Mouse (Mus musculus): Measurements from ENCODE around the gene Cacna1a. TPM values are rescaled to one million over a fixed set of nuclear protein-coding genes. Genes with fewer than 3 reads are reported as not detected.

Gene Cacna1a
- polyA plus RNA-seq, 1 experiment from 2014 or later = 13.8 TPM

DNA sequence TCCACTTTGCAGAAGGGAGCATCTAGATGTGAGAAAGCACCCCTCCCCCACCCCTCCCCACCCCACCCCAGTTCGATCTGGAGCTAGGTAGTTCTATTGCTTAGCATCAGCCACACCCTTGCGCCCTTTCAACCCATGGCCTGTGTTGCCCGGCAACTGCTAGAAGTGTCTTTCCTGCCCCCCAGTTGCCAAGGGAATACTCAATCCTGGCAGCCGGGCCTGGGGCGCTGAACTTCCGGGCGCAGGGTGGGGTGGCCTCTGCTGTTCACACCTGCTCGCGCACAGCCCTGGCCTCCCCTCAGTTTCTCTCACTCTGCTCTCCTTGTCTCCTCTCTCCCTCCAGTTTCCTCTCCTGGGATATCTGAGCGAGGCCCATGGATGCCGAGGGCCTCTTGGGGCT lies 31.8 kb upstream of the Cacna1a start:
- 73% methylated on average over 11 of the region's 11 CpGs for WGBS
- Histone ChIP-seq H3K27ac (replicated peaks; ENCODE audit: low read depth, low read length) (no peak overlapping the region), H3K4me2 (ENCODE audit: low read length) (no peak overlapping the region), H3K36me3 (ENCODE audit: control insufficient read depth, insufficient read depth, low read length) (no peaks in the 10 kb centered on the region), H3K9ac (replicated peaks; ENCODE audit: low read length) (no peak overlapping the region), H3K9me3 (ENCODE audit: control insufficient read depth, low read length) (no peaks in the 10 kb centered on the region), H3K27me3 (ENCODE audit: control insufficient read depth, insufficient read depth, low read length) (no peaks in the 10 kb centered on the region), H3K4me3 (replicated peaks; ENCODE audit: low read depth, low read length) (no peak overlapping the region), H3K4me1 (ENCODE audit: control insufficient read depth, insufficient read depth, low read length) (no peaks in the 10 kb centered on the region)
- DNase-seq (no peak), ATAC-seq (ENCODE audit: low FRiP score, low TSS enrichment) (peak; percentile 8; the same call in 1 of the 2 replicates)

DNA sequence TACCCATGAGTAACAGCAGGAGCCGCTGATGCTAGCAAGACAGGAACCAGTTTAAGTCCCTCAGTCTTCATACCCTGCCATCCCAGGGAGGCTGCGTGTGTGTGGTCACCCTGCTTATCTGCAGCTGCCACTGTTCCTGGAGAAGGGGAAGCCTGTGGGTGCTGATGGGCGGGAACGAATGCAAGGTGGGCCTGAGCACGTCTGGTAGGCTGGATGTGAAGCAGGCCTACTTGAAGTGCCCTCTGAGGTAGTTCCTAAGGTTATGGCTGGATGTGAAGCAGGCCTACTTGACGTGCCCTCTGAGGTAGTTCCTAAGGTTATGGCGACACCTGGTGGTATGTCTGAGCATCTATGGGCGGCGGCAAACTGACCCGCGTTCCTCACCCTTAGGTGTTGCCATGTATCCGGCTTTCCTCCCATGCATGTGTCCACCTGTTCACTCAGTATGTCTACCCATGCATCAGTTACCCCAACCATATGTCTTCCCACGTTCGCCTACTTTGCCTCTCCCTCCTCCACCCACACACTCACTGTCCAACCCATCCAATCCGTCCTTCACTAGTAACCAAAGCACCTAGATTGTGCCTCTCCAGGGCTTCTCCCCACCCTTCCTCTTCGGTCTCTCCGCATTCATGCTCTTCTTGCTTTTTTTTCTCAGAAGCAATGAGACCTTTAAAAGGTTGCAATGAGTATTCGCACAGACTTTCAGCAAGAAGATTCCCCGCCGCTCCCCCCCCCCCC lies 30.4 kb upstream of the Cacna1a start:
- H3K4me1 ChIP-seq (ENCODE audit: control insufficient read depth, insufficient read depth, low read length) = no peaks in the 10 kb centered on the region
- WGBS = 25% methylated on average over 20 of the region's 20 CpGs
- H3K9ac ChIP-seq (replicated peaks; ENCODE audit: low read length) = 0 out of 2 replicates have a peak overlapping the region, but pooled peaks have one; percentile 2
- H3K4me2 ChIP-seq (ENCODE audit: low read length) = peak overlapping the region; percentile 5; the same call in 1 of the 2 replicates
- H3K36me3 ChIP-seq (ENCODE audit: control insufficient read depth, insufficient read depth, low read length) = no peaks in the 10 kb centered on the region
- peaks cover 4% of the 10 kb centered on the region; the same call in 1 of the 2 replicates for H3K27me3 ChIP-seq (ENCODE audit: control insufficient read depth, insufficient read depth, low read length)
- no peak overlapping the region for H3K4me3 ChIP-seq (replicated peaks; ENCODE audit: low read depth, low read length)
- H3K27ac ChIP-seq (replicated peaks; ENCODE audit: low read depth, low read length) = no peak overlapping the region
- peak; percentile 91 for DNase-seq
- ATAC-seq (ENCODE audit: low FRiP score, low TSS enrichment) = peak; percentile 76; the same call in 1 of the 2 replicates
- no peaks in the 10 kb centered on the region for H3K9me3 ChIP-seq (ENCODE audit: control insufficient read depth, low read length)

DNA sequence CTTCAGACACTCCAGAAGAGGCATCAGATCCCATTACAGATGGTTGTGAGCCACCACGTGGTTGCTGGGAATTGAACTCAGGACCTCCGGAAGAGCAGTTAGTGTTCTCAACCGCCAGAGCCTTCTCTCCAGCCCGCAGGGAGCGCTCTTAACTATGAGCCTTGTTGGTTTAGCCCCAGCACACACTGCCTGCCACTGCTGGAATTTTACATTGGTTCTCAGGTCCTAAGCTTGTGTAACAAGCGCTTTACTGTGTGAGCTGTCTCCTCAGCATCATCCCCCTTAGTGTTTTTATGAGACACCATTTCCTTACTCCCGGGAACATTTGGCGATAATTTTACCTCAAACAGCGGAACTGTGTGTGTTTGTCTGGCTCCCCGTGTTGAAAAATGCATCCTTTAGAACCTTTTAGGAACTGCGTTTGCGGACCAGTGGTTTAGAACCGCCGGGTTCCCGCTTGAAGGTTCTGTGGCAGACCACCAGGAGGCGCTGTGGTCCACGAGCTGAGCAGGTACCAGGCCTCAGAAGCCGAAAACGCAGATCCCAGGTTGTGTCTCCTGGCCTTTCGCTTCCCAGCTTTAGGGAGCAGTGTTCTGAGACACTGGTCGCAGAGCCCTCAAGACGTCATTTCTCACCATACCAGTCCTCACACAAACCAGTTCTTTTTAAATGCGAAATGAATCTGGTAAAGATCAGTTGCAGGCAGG lies 24.7 kb upstream of the Cacna1a start:
- no peaks in the 10 kb centered on the region for H3K4me1 ChIP-seq (ENCODE audit: control insufficient read depth, insufficient read depth, low read length)
- H3K27ac ChIP-seq (replicated peaks; ENCODE audit: low read depth, low read length) = no peak overlapping the region
- DNase-seq (peak; percentile 90), ATAC-seq (ENCODE audit: low FRiP score, low TSS enrichment) (peak; percentile 50; the same call in 1 of the 2 replicates)
- no peaks in the 10 kb centered on the region for H3K36me3 ChIP-seq (ENCODE audit: control insufficient read depth, insufficient read depth, low read length)
- no peak overlapping the region for H3K4me2 ChIP-seq (ENCODE audit: low read length)
- no peak overlapping the region for H3K9ac ChIP-seq (replicated peaks; ENCODE audit: low read length)
- WGBS = 13% methylated on average over 23 of the region's 23 CpGs
- peaks cover 5% of the 10 kb centered on the region; the same call in 1 of the 2 replicates for H3K27me3 ChIP-seq (ENCODE audit: control insufficient read depth, insufficient read depth, low read length)
- H3K9me3 ChIP-seq (ENCODE audit: control insufficient read depth, low read length) = no peaks in the 10 kb centered on the region
- H3K4me3 ChIP-seq (replicated peaks; ENCODE audit: low read depth, low read length) = no peak overlapping the region

DNA sequence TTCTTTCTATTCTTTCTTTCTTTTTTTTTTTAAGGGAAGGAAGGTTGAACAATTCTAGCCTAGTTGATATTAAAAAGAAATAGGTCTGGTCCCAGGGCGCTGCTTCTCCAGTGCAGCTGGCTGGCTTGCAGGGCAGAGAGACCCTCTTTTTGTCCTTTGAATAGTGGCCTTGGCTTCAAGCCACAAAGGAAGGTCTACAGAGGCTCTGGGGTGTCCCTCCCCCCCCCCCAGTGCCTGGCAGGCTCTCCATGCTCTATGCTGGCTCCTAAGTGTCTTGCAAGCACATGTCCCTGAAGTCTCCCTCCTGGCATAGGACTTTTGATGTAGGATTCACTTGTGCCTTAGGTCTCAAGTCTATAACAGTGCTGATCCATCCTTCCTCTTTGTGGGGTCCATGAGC lies 23.0 kb upstream of the Cacna1a start:
- H3K27me3 ChIP-seq (ENCODE audit: control insufficient read depth, insufficient read depth, low read length) = peaks cover 5% of the 10 kb centered on the region; the same call in 1 of the 2 replicates
- H3K4me1 ChIP-seq (ENCODE audit: control insufficient read depth, insufficient read depth, low read length) = no peaks in the 10 kb centered on the region
- H3K4me3 ChIP-seq (replicated peaks; ENCODE audit: low read depth, low read length) = no peak overlapping the region
- no peaks in the 10 kb centered on the region for H3K36me3 ChIP-seq (ENCODE audit: control insufficient read depth, insufficient read depth, low read length)
- H3K9me3 ChIP-seq (ENCODE audit: control insufficient read depth, low read length) = no peaks in the 10 kb centered on the region
- 96% methylated on average over 1 of the region's 1 CpGs for WGBS
- peak; percentile 38 for DNase-seq
- H3K27ac ChIP-seq (replicated peaks; ENCODE audit: low read depth, low read length) = no peak overlapping the region
- H3K4me2 ChIP-seq (ENCODE audit: low read length) = no peak overlapping the region
- no peak for ATAC-seq (ENCODE audit: low FRiP score, low TSS enrichment)
- no peak overlapping the region for H3K9ac ChIP-seq (replicated peaks; ENCODE audit: low read length)

DNA sequence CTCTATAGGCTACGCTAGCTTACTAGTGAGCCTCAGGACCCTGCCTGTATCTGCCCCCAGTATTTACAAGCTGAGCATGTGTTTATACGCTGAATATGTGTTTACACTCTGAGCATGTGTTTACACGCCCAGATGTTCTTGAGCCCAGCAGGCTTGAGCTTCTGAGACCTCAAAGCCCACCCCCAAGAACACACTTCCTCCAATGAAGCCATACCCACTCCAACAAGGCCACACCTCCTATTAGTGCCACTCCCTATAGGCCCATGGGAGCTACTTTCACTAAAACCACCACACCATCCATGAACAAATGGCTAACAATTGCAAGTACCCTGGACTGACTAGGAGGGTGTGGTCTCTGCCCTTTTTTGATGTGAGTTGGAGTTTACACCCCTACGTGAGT lies 17.3 kb upstream of the Cacna1a start:
- H3K4me1 ChIP-seq (ENCODE audit: control insufficient read depth, insufficient read depth, low read length) = no peaks in the 10 kb centered on the region
- H3K9ac ChIP-seq (replicated peaks; ENCODE audit: low read length) = no peak overlapping the region
- ATAC-seq (ENCODE audit: low FRiP score, low TSS enrichment) = no peak
- H3K4me3 ChIP-seq (replicated peaks; ENCODE audit: low read depth, low read length) = no peak overlapping the region
- no peaks in the 10 kb centered on the region for H3K27me3 ChIP-seq (ENCODE audit: control insufficient read depth, insufficient read depth, low read length)
- DNase-seq = no peak
- no peaks in the 10 kb centered on the region for H3K9me3 ChIP-seq (ENCODE audit: control insufficient read depth, low read length)
- H3K36me3 ChIP-seq (ENCODE audit: control insufficient read depth, insufficient read depth, low read length) = no peaks in the 10 kb centered on the region
- no peak overlapping the region for H3K4me2 ChIP-seq (ENCODE audit: low read length)
- no peak overlapping the region for H3K27ac ChIP-seq (replicated peaks; ENCODE audit: low read depth, low read length)
- 79% methylated on average over 4 of the region's 4 CpGs for WGBS

GRCm38 (mm10) chr8:84375038-84375437 lies 13.2 kb upstream of the Cacna1a start:
- H3K9ac ChIP-seq (replicated peaks; ENCODE audit: low read length) = no peak overlapping the region

GRCm38 (mm10) chr8:84375803-84376202 lies 12.4 kb upstream of the Cacna1a start:
- no peaks in the 10 kb centered on the region for H3K9me3 ChIP-seq (ENCODE audit: control insufficient read depth, low read length)
- DNase-seq (no peak), ATAC-seq (ENCODE audit: low FRiP score, low TSS enrichment) (no peak)
- no peak overlapping the region for H3K27ac ChIP-seq (replicated peaks; ENCODE audit: low read depth, low read length)
- no peak overlapping the region for H3K4me3 ChIP-seq (replicated peaks; ENCODE audit: low read depth, low read length)
- no peaks in the 10 kb centered on the region for H3K27me3 ChIP-seq (ENCODE audit: control insufficient read depth, insufficient read depth, low read length)
- no peak overlapping the region for H3K4me2 ChIP-seq (ENCODE audit: low read length)
- 76% methylated on average over 5 of the region's 5 CpGs for WGBS
- no peaks in the 10 kb centered on the region for H3K4me1 ChIP-seq (ENCODE audit: control insufficient read depth, insufficient read depth, low read length)
- H3K9ac ChIP-seq (replicated peaks; ENCODE audit: low read length) = no peak overlapping the region
- H3K36me3 ChIP-seq (ENCODE audit: control insufficient read depth, insufficient read depth, low read length) = no peaks in the 10 kb centered on the region

More at GRCm38 (mm10) chr8:84375038-84375437, 13.2 kb upstream of the Cacna1a start:
- Histone ChIP-seq H3K36me3 (ENCODE audit: control insufficient read depth, insufficient read depth, low read length) (no peaks in the 10 kb centered on the region), H3K4me3 (replicated peaks; ENCODE audit: low read depth, low read length) (no peak overlapping the region), H3K4me2 (ENCODE audit: low read length) (no peak overlapping the region), H3K4me1 (ENCODE audit: control insufficient read depth, insufficient read depth, low read length) (no peaks in the 10 kb centered on the region), H3K27ac (replicated peaks; ENCODE audit: low read depth, low read length) (no peak overlapping the region), H3K27me3 (ENCODE audit: control insufficient read depth, insufficient read depth, low read length) (no peaks in the 10 kb centered on the region), H3K9me3 (ENCODE audit: control insufficient read depth, low read length) (no peaks in the 10 kb centered on the region)
- WGBS = 34% methylated on average over 5 of the region's 5 CpGs
- no peak for ATAC-seq (ENCODE audit: low FRiP score, low TSS enrichment)
- DNase-seq = no peak

- WGBS = 87% methylated on average over 6 of the region's 6 CpGs
- no peaks in the 10 kb centered on the region for H3K36me3 ChIP-seq (ENCODE audit: control insufficient read depth, insufficient read depth, low read length)
- H3K4me1 ChIP-seq (ENCODE audit: control insufficient read depth, insufficient read depth, low read length) = no peaks in the 10 kb centered on the region
- ATAC-seq (ENCODE audit: low FRiP score, low TSS enrichment) (no peak), DNase-seq (no peak)
- H3K27ac ChIP-seq (replicated peaks; ENCODE audit: low read depth, low read length) = no peak overlapping the region
- no peak overlapping the region for H3K4me2 ChIP-seq (ENCODE audit: low read length)
- H3K27me3 ChIP-seq (ENCODE audit: control insufficient read depth, insufficient read depth, low read length) = no peaks in the 10 kb centered on the region
- H3K9me3 ChIP-seq (ENCODE audit: control insufficient read depth, low read length) = no peaks in the 10 kb centered on the region
- no peak overlapping the region for H3K9ac ChIP-seq (replicated peaks; ENCODE audit: low read length)
- no peak overlapping the region for H3K4me3 ChIP-seq (replicated peaks; ENCODE audit: low read depth, low read length)
These were observed 11.7 kb upstream of the Cacna1a start for GRCm38 (mm10) chr8:84376564-84376963.

Data from midbrain, embryonic 14.5 days (tissue).